In genomic region chr1:156669208-156669983, GRCm38 (mm10) we compare ENCODE assay signal across 20 mouse cellular contexts. TPM values are rescaled to one million over a fixed set of nuclear protein-coding genes. Genes with fewer than 3 reads are reported as not detected.
DNase-seq lines count a peak whose midpoint lies in the region; ATAC-seq and TF ChIP-seq lines count a peak whose summit lies in the region.
"Had no signal": no experiment of that assay in that cellular context is flagged by ENCODE, and none has a peak within 500 bp of the region (broad histone marks: within the 10 kb centered on the region; RNA-seq: fewer than 3 reads in every experiment).

No protein-coding gene starts in this region.

- no peak for TF ChIP-seq CTCF in stomach, postnatal 0 days (IDR thresholded peaks at IDR 0.05; ENCODE audit: low read depth)

- no peaks in the 10 kb centered on the region for H3K9me3 ChIP-seq in embryonic facial prominence, embryonic 11.5 days (replicated peaks; ENCODE audit: control insufficient read depth, low read length)
- no peaks in the 10 kb centered on the region for H3K9me3 ChIP-seq in embryonic facial prominence, embryonic 10.5 days
- H3K9me3 ChIP-seq in limb, embryonic 11.5 days (ENCODE audit: control insufficient read depth, low read length), result no peaks in the 10 kb centered on the region
- H3K9me3 ChIP-seq in stomach, postnatal 0 days (ENCODE audit: control insufficient read depth, low read length), result no peaks in the 10 kb centered on the region
- H3K9me3 ChIP-seq: heart, embryonic 10.5 days; hindbrain, embryonic 15.5 days; limb, embryonic 15.5 days had no signal

- TF ChIP-seq EP300 in stomach, postnatal 0 days (optimal IDR thresholded peaks at IDR 0.05), result no peak

- WGBS in embryonic facial prominence, embryonic 11.5 days, result 44% methylated on average over 11 of the region's 11 CpGs
- 44% methylated on average over 11 of the region's 11 CpGs for WGBS in embryonic facial prominence, embryonic 10.5 days
- WGBS in limb, embryonic 11.5 days, result 41% methylated on average over 11 of the region's 11 CpGs
- WGBS in stomach, postnatal 0 days, result 30% methylated on average over 11 of the region's 11 CpGs

- H3K9ac ChIP-seq in embryonic facial prominence, embryonic 11.5 days (replicated peaks; ENCODE audit: low read length), result no peak overlapping the region
- no peak overlapping the region for H3K9ac ChIP-seq in limb, embryonic 11.5 days (ENCODE audit: low read length)
- H3K9ac ChIP-seq in stomach, postnatal 0 days (ENCODE audit: low read length), result no peak overlapping the region
- H3K9ac ChIP-seq: hindbrain, embryonic 15.5 days; limb, embryonic 15.5 days; lung, embryonic 14.5 days had no signal

- H3K4me1 ChIP-seq in embryonic facial prominence, embryonic 11.5 days (ENCODE audit: control insufficient read depth, insufficient read depth, low read length), result no peaks in the 10 kb centered on the region; the same call in 1 of the 2 replicates
- peaks cover 42% of the 10 kb centered on the region for H3K4me1 ChIP-seq in embryonic facial prominence, embryonic 10.5 days
- peaks cover 8% of the 10 kb centered on the region; the same call in 1 of the 2 replicates for H3K4me1 ChIP-seq in limb, embryonic 11.5 days (ENCODE audit: control insufficient read depth, insufficient read depth, low read length)
- no peaks in the 10 kb centered on the region for H3K4me1 ChIP-seq in stomach, postnatal 0 days (replicated peaks; ENCODE audit: control insufficient read depth, insufficient read depth)

- 0 out of 2 replicates have a peak, but pooled peaks have one; percentile 12 for ATAC-seq in embryonic facial prominence, embryonic 11.5 days (replicated peaks; ENCODE audit: insufficient number of reproducible peaks, low FRiP score, low TSS enrichment, low read depth)
- ATAC-seq in limb, embryonic 11.5 days (ENCODE audit: insufficient number of reproducible peaks, low FRiP score, low TSS enrichment, low read depth), result peak; percentile 55
- peak; percentile 52; the same call in 1 of the 2 replicates for ATAC-seq in stomach, postnatal 0 days (ENCODE audit: low FRiP score, low TSS enrichment)
- ATAC-seq: CD4-positive, CD25-positive, alpha-beta regulatory T cell, adult 4 months had no signal

- 0 out of 2 replicates have a peak, but pooled peaks cover 2% of the 10 kb centered on the region for H3K27me3 ChIP-seq in embryonic facial prominence, embryonic 11.5 days (ENCODE audit: control insufficient read depth, insufficient read depth, low read length)
- peaks cover 16% of the 10 kb centered on the region for H3K27me3 ChIP-seq in embryonic facial prominence, embryonic 10.5 days (replicated peaks; ENCODE audit: low read depth, poor library complexity, severe bottlenecking)
- H3K27me3 ChIP-seq in limb, embryonic 11.5 days (ENCODE audit: control insufficient read depth, insufficient read depth, low read length), result 0 out of 2 replicates have a peak, but pooled peaks cover 2% of the 10 kb centered on the region
- no peaks in the 10 kb centered on the region for H3K27me3 ChIP-seq in stomach, postnatal 0 days (ENCODE audit: control insufficient read depth, insufficient read depth, low read length)
- H3K27me3 ChIP-seq: limb, embryonic 15.5 days had no signal

- no peaks in the 10 kb centered on the region for H3K36me3 ChIP-seq in embryonic facial prominence, embryonic 11.5 days (replicated peaks; ENCODE audit: control insufficient read depth, insufficient read depth, low read depth, low read length)
- no peaks in the 10 kb centered on the region for H3K36me3 ChIP-seq in embryonic facial prominence, embryonic 10.5 days (replicated peaks)
- H3K36me3 ChIP-seq in limb, embryonic 11.5 days (ENCODE audit: control insufficient read depth, insufficient read depth, low read length), result no peaks in the 10 kb centered on the region
- no peaks in the 10 kb centered on the region for H3K36me3 ChIP-seq in stomach, postnatal 0 days (ENCODE audit: control insufficient read depth, insufficient read depth, low read length)
- H3K36me3 ChIP-seq: heart, embryonic 10.5 days; hindbrain, embryonic 15.5 days; limb, embryonic 15.5 days had no signal

- no peak overlapping the region for H3K4me2 ChIP-seq in embryonic facial prominence, embryonic 11.5 days (ENCODE audit: low read depth, low read length)
- no peak overlapping the region for H3K4me2 ChIP-seq in limb, embryonic 11.5 days (ENCODE audit: low read depth, severe bottlenecking)
- no peak overlapping the region for H3K4me2 ChIP-seq in stomach, postnatal 0 days (replicated peaks; ENCODE audit: low read depth)
- H3K4me2 ChIP-seq: hindbrain, embryonic 15.5 days; limb, embryonic 15.5 days; lung, embryonic 14.5 days; midbrain, embryonic 11.5 days had no signal

- no peak overlapping the region for H3K27ac ChIP-seq in embryonic facial prominence, embryonic 11.5 days (replicated peaks; ENCODE audit: low read depth, low read length)
- no peak overlapping the region for H3K27ac ChIP-seq in embryonic facial prominence, embryonic 10.5 days (replicated peaks)
- H3K27ac ChIP-seq in limb, embryonic 11.5 days (replicated peaks; ENCODE audit: low read depth, low read length), result peak overlapping the region; percentile 32; the same call in 1 of the 2 replicates
- peak overlapping the region; percentile 69; the same call in 1 of the 2 replicates for H3K27ac ChIP-seq in stomach, postnatal 0 days (replicated peaks)
- H3K27ac ChIP-seq: heart, embryonic 10.5 days; hindbrain, embryonic 15.5 days; kidney, postnatal 0 days; limb, embryonic 15.5 days had no signal

- H3K4me3 ChIP-seq in embryonic facial prominence, embryonic 11.5 days (ENCODE audit: low read depth, low read length), result no peak overlapping the region
- no peak overlapping the region for H3K4me3 ChIP-seq in embryonic facial prominence, embryonic 10.5 days
- H3K4me3 ChIP-seq in limb, embryonic 11.5 days (ENCODE audit: low read depth, low read length), result no peak overlapping the region
- H3K4me3 ChIP-seq in stomach, postnatal 0 days (ENCODE audit: low read depth, low read length), result no peak overlapping the region
- H3K4me3 ChIP-seq: heart, embryonic 10.5 days; hindbrain, embryonic 15.5 days; limb, embryonic 15.5 days had no signal

- DNase-seq in embryonic facial prominence, embryonic 11.5 days (ENCODE audit: low spot score), result no peak
- no peak for DNase-seq in embryonic facial prominence, embryonic 10.5 days (ENCODE audit: low spot score)
- no peak for DNase-seq in limb, embryonic 11.5 days (ENCODE audit: low spot score)
- peak; percentile 50 for DNase-seq in lung, postnatal 10 days
- peak; percentile 56 for DNase-seq in stomach, postnatal 0 days (ENCODE audit: low spot score)
- no peak for DNase-seq in layer of hippocampus, postnatal 25 days (ENCODE audit: extremely low spot score in 1 of 2, low spot score in 1 of 2)
- DNase-seq in spleen, adult 12 weeks (ENCODE audit: low spot score), result no peak
- DNase-seq in adrenal gland, adult 18-20 months (ENCODE audit: low spot score in 2 of 2), result no peak
- DNase-seq: adrenal gland, postnatal 36 days; cerebellum, adult 8-10 months; gastrocnemius, postnatal 25 days; heart, postnatal 14 days; lung, embryonic 14.5 days; right cerebral cortex, postnatal 4 days had no signal

RNA-seq across cellular contexts. Expression of gene Tor3a, which starts 4.8 kb away (rescaled TPM):
- polyA plus RNA-seq in embryonic facial prominence, embryonic 11.5 days (2014; fragmentation: Nextera tagmentation; extraction: Ambion mirVana), result 3.3 and 4.0 TPM in 2 replicates
- 3.5 and 4.6 TPM in 2 replicates for polyA plus RNA-seq in embryonic facial prominence, embryonic 10.5 days (2016; fragmentation: Nextera tagmentation; extraction: Ambion mirVana)
- 8.2 and 10.0 TPM in 2 replicates for polyA plus RNA-seq in limb, embryonic 11.5 days (2014; fragmentation: Nextera tagmentation; extraction: Ambion mirVana)
- 16.8 and 17.1 TPM in 2 replicates for polyA plus RNA-seq in stomach, postnatal 0 days (2015; fragmentation: Nextera tagmentation; extraction: Ambion mirVana)
- 1 to 10 TPM; 5.1 to 6.3 TPM for total RNA-seq in layer of hippocampus, postnatal 25 days (2021)
- 10 to 100 TPM; 11.5 to 17.4 TPM for total RNA-seq in adrenal gland, adult 18-20 months (2021)

RNA-seq across cellular contexts. Expression of gene Fam20b, which starts 49.5 kb away (rescaled TPM):
- polyA plus RNA-seq in embryonic facial prominence, embryonic 11.5 days (2014; fragmentation: Nextera tagmentation; extraction: Ambion mirVana), result 20.9 and 24.0 TPM in 2 replicates
- polyA plus RNA-seq in embryonic facial prominence, embryonic 10.5 days (2016; fragmentation: Nextera tagmentation; extraction: Ambion mirVana), result 17.8 and 18.0 TPM in 2 replicates
- polyA plus RNA-seq in limb, embryonic 11.5 days (2014; fragmentation: Nextera tagmentation; extraction: Ambion mirVana), result 21.3 and 21.9 TPM in 2 replicates
- polyA plus RNA-seq in stomach, postnatal 0 days (2015; fragmentation: Nextera tagmentation; extraction: Ambion mirVana), result 24.7 and 28.0 TPM in 2 replicates
- total RNA-seq in layer of hippocampus, postnatal 25 days (2021), result 10 to 100 TPM; 69.8 to 75.6 TPM
- total RNA-seq in adrenal gland, adult 18-20 months (2021), result 10 to 100 TPM; 49.1 to 57.9 TPM

Comparison
In these comparisons a context has a peak if more than half of its experiments do, and no peak if none do; other contexts are left out.
1. DNase-seq: peak in lung, postnatal 10 days (single experiment) and stomach, postnatal 0 days (single experiment); none in embryonic facial prominence, embryonic 11.5 days (single experiment), embryonic facial prominence, embryonic 10.5 days (single experiment), limb, embryonic 11.5 days (single experiment), layer of hippocampus, postnatal 25 days (0 of 2), spleen, adult 12 weeks (single experiment) and adrenal gland, adult 18-20 months (0 of 2).
2. H3K27ac ChIP-seq: peak in limb, embryonic 11.5 days (single experiment) and stomach, postnatal 0 days (single experiment); none in embryonic facial prominence, embryonic 11.5 days (single experiment) and embryonic facial prominence, embryonic 10.5 days (single experiment).
3. Peak in every context shown above with its lines, with median percentiles within 50 percentile points of each other: ATAC-seq.